Mouse (Mus musculus) MEL (cell line): ENCODE results near the gene Lztfl1.

Experiments
- CHD1 ChIP-seq: IDR thresholded peaks from 2 replicates; pipeline ENCODE4 v1.6.1; 2012; ENCODE audit warnings: low read depth, mild to moderate bottlenecking, inconsistent platforms, low read length, improper control_type of control experiment
- CTCF ChIP-seq, 3 experiments: IDR thresholded peaks in 2 of 3; conservative IDR thresholded peaks in 1 of 3; 2 replicates each; pipeline ENCODE4 v1.5.1; 2011 to 2012; ENCODE audit warnings: low read length in 3 of 3, low read depth in 2 of 3, mild to moderate bottlenecking in 2 of 3, improper control_type of control experiment in 1 of 3, inconsistent platforms in 1 of 3, mixed read lengths in 1 of 3, moderate library complexity in 1 of 3; ENCODE audit not compliant: control insufficient read depth in 1 of 3, insufficient read depth in 1 of 3, poor library complexity in 1 of 3, severe bottlenecking in 1 of 3
- GABPA ChIP-seq: IDR thresholded peaks from 2 replicates; pipeline ENCODE4 v1.6.1; 2012; ENCODE audit warnings: low read depth, mild to moderate bottlenecking, inconsistent platforms, low read length, improper control_type of control experiment, moderate library complexity
- HCFC1 ChIP-seq: IDR thresholded peaks from 2 replicates; pipeline ENCODE4 v1.6.1; 2012; ENCODE audit warnings: low read depth, mild to moderate bottlenecking, inconsistent platforms, low read length, improper control_type of control experiment, moderate library complexity
- POLR2A ChIP-seq, 2 experiments: IDR thresholded peaks; 2 replicates each; pipeline ENCODE4 v1.6.1; 2011 to 2012; ENCODE audit warnings: low read length in 2 of 2, mild to moderate bottlenecking in 2 of 2, control low read depth in 1 of 2, improper control_type of control experiment in 1 of 2, low read depth in 1 of 2, moderate library complexity in 1 of 2; ENCODE audit not compliant: control insufficient read depth in 1 of 2, insufficient read depth in 1 of 2, poor library complexity in 1 of 2
- RAD21 ChIP-seq: IDR thresholded peaks from 2 replicates; pipeline ENCODE4 v1.6.1; 2011; ENCODE audit warnings: mild to moderate bottlenecking, low read depth, low read length, improper control_type of control experiment
- TBP ChIP-seq: IDR thresholded peaks from 2 replicates; pipeline ENCODE4 v1.8.0; 2011; ENCODE audit warnings: low read depth, low read length, improper control_type of control experiment
- ZNF384 ChIP-seq: IDR thresholded peaks from 2 replicates; pipeline ENCODE4 v1.6.1; 2012; ENCODE audit warnings: low read depth, mild to moderate bottlenecking, inconsistent platforms, low read length, improper control_type of control experiment

GRCm38 (mm10) chr9:123757326-123757725 is 39.8 kb upstream of the Lztfl1 start:
- TF ChIP-seq TBP = no peak
- no peak for TF ChIP-seq GABPA
- no peak for TF ChIP-seq POLR2A (IDR thresholded peaks at IDR 0.05; ENCODE audit: control insufficient read depth in 1 of 2, insufficient read depth in 1 of 2, low read depth in 1 of 2, low read length in 2 of 2, poor library complexity in 1 of 2)
- no peak for TF ChIP-seq CTCF (IDR thresholded peaks at IDR 0.05 in 2 of 3, conservative IDR thresholded peaks at IDR 0.05 in 1 of 3; ENCODE audit: control insufficient read depth in 1 of 3, insufficient read depth in 1 of 3, low read depth in 2 of 3, low read length in 3 of 3, poor library complexity in 1 of 3, severe bottlenecking in 1 of 3)
- TF ChIP-seq RAD21 = no peak
- TF ChIP-seq HCFC1 = no peak
- TF ChIP-seq CHD1 = no peak
- no peak for TF ChIP-seq ZNF384
